Mouse (Mus musculus): ENCODE measurements around the gene Traf3ip2.

DNA sequence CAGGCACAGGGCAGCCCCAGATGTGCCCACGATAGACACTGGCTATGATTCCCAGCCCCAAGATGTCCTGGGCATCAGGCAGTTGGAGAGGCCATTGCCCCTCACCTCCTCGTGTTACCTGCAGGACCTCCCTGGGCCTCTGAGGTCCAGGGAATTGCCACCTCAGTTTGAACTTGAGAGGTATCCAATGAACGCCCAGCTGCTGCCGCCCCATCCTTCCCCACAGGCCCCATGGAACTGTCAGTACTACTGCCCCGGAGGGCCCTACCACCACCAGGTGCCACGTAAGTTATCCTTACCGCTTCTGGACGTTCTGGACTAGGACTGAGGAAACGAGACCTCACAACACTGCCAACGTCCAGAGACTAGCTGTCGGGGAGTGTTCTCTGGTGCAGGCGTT is 13.6 kb downstream of the Traf3ip2 start:
- TF ChIP-seq POLR2A (IDR thresholded peaks at IDR 0.05; ENCODE audit: control insufficient read depth, low read depth, low read length), result no peak
- TF ChIP-seq CTCF (IDR thresholded peaks at IDR 0.05; ENCODE audit: control insufficient read depth, insufficient read depth, insufficient replicate concordance, low read depth, low read length), result no peak
